Mouse (Mus musculus) C2C12 (cell line): ENCODE measurements around the gene Apoa1.

Experiments used
- CEBPB ChIP-seq: IDR thresholded peaks from one replicate; pipeline ENCODE4 v1.6.1; 2011; ENCODE audit warnings: low read depth, mild to moderate bottlenecking, control low read depth, moderate library complexity
- MYOD1 ChIP-seq: IDR thresholded peaks from one replicate; pipeline ENCODE4 v1.6.1; 2011; ENCODE audit warnings: low read depth; ENCODE audit not compliant: control insufficient read depth, insufficient read length
- MYOG ChIP-seq: IDR thresholded peaks from one replicate; pipeline ENCODE4 v1.6.1; 2011; ENCODE audit not compliant: control insufficient read depth, insufficient read length; ENCODE audit errors: extremely low read depth
- USF1 ChIP-seq: IDR thresholded peaks from one replicate; pipeline ENCODE4 v1.6.1; 2011; ENCODE audit warnings: low read depth, mild to moderate bottlenecking, control low read depth, moderate library complexity

GRCm38 (mm10) chr9:46224945-46225660, 3.3 kb upstream of the Apoa1 start:
- TF ChIP-seq MYOD1 (no peak), USF1 (no peak), MYOG (no peak), CEBPB (no peak)
